Mouse (Mus musculus): ENCODE data around the gene Evc.

- no peak for TF ChIP-seq CTCF (IDR thresholded peaks at IDR 0.05; ENCODE audit: borderline replicate concordance, insufficient read depth, low read depth, low read length)
- TF ChIP-seq POLR2A (IDR thresholded peaks at IDR 0.05; ENCODE audit: borderline replicate concordance, insufficient read depth, low read length): no peak
These were observed at the start of gene Evc for GRCm38 (mm10) chr5:37336485-37337105.
